Mouse (Mus musculus): ENCODE results near the gene Olfr66.
A peak's percentile ranks its signal among the peaks of the same experiment; 100 is the strongest.

Gene Olfr66

DNA sequence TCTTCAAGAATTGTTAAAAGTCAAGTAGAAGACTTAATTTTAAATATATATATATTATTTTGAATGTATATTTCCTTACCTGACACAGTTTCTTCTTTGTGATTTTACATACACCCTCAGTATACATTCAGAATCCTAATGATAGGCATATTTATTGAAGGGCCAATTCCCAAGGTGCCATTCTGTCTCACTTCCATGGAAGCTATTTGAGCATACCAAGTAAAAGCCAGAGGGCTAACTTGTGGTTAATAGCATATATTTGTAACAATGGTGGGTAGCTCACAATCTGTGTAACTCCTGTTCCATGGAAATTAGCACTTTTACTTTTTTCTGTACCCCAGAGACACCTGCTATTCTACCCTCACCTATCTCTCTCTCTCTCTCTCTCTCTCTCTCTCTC lies at the start of gene Olfr66:
Olfr66 (minus strand) TSS at position 101 of the 400 bp plus-strand sequence.
- no peak for DNase-seq (ENCODE audit: extremely low spot score)

DNA sequence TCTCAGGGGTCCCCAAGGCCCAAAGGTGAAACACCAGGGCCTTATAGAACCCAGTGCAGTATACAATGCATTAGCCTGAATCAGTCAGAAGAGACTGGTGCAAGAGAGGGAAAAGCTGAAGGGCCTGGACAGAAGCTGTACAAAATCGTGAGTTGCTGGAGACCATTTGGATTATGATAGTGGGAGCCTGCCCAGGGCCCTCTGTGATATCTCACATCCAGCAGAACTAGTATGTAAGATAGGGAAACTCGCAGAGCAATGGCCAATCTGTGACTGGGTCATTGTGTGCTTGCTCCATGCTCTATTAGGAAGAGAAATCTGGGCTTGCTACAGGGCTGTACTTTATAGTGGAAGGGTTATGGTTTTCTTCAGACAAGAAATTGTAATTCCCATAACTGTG lies 48.2 kb upstream of the Olfr66 start, which contains the start of gene Olfr632:
Olfr632 (plus strand) TSS at position 84 of the 400 bp plus-strand sequence.
- no peak for DNase-seq (ENCODE audit: extremely low spot score)

DNA sequence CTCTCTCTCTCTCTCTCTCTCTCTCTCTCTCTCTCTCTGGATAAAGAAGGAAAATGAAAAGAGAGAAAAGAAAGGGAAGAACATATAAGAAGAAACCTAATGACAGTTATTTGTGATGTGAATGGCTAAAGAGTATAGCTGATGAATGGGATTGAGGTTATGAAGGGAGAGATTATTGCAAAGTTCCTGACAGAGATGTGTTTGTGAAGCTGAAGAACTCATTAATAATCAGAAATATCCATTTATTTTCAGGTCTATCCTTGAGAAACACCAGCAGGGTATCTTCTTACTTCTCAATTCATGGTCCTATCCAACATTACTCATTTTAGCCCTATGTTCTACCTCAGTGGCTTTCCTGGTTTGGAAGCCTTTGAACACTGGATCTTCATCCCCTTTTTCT lies 42.5 kb upstream of the Olfr66 start, which contains the start of gene Olfr631:
Olfr631 (plus strand) TSS at position 301 of the 400 bp plus-strand sequence.
- no peak for DNase-seq (ENCODE audit: extremely low spot score)

DNA sequence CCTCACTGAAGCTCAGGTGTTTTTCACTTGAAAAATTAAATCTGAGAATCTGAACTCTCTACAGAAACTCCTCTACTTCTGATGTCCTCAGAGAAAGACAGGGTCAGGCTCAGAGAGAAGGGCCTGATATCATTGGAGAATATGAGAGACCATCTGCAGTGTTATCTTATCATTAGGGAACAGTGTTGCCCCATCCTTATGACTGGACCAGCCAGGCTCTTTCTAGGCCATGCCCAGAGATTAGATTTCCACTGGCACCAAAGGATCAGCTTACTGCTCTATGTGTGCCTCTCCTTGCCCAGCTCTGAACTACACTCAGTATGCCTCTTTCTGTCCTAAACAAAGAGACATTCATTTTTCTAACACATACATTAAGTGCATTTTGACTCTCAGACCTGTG lies 29.3 kb upstream of the Olfr66 start:
- DNase-seq (ENCODE audit: extremely low spot score): no peak

DNA sequence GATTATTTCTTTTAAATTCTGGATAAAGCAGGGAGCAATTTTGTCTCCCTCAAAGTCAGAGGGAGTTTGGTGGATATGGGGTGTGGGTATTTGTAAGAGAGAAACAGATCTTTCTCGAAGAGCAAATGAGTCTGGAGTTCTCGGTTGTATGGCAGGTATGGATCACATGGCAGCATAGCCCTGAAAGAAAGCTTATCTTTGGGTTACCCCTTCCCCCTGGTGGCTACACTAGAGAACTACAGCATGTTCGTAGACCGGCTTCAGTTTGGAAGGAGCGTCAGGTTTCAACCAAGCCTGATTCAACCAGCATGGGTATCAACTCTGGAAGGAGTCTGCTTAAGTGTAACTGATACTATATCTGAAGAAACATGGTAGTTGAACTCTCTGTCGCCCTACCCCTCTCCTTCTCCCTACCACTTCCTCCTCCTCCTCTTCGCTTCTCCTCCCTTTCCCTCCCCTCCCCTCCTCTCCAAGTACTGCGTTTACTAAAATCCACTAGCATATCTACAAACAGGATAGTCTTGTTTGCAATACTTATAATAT lies 27.0 kb upstream of the Olfr66 start:
- peak; percentile 37 for DNase-seq (ENCODE audit: extremely low spot score)

DNA sequence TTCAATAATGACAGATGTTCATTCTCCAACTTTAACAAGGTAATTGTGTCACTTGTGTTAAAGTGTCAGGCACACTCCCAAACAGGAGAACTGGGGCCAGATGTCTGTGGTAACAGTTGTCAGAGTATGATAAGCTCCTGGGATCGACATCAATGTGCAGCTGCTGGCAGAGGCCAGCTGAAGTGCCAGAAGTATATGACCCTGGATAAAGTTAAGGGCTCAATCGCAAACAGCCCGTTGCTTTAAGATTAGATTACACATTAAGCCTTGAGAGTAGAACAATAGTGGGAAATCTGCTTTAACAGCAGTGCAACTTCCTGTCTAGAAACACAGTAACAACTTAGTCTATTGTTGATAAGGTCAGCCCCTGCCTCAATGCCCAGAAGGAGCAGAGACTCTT lies 24.0 kb upstream of the Olfr66 start:
- no peak for DNase-seq (ENCODE audit: extremely low spot score)

DNA sequence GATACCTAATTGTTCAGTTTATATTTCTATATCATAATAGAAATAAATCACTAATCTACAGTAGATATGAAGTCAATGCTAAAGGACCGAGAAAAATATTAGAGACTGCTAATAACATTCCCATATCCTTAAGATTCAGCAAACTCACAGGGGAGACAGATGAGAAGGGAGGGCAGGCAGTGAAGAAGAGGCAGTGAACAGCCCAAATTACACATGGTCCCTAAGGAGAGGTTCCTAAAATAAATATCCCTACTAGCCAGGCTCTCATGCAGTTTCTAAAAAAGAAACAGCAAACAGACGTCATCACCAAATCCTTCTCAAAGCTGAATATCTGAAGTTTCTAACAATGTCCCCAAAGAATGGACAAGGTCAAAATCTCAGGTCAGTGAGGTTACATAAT lies 17.1 kb upstream of the Olfr66 start, which contains the start of gene Olfr65:
Olfr65 (plus strand) TSS at position 301 of the 400 bp plus-strand sequence.
- no peak for DNase-seq (ENCODE audit: extremely low spot score)

DNA sequence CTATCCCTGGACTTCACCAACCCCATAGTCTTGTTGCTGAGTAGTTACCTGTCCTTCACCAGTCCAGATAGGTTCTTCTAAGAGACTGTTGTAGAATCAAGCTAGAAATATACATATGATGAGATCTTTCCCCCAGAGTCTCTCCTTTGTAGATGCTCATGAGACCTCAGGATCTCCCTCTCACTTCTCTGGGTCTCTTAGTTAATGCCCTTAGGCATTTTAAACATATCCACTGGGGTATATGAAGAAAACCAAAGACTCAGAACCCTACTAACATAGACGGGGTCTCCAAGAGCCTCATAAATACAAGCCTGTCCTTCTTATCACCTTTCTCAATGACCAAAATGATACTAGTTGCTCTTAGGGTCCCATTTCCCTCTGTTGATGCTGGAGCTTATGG lies 8.3 kb upstream of the Olfr66 start, which contains the start of gene Olfr64:
Olfr64 (minus strand) TSS at position 101 of the 400 bp plus-strand sequence.
- no peak for DNase-seq (ENCODE audit: extremely low spot score)

DNA sequence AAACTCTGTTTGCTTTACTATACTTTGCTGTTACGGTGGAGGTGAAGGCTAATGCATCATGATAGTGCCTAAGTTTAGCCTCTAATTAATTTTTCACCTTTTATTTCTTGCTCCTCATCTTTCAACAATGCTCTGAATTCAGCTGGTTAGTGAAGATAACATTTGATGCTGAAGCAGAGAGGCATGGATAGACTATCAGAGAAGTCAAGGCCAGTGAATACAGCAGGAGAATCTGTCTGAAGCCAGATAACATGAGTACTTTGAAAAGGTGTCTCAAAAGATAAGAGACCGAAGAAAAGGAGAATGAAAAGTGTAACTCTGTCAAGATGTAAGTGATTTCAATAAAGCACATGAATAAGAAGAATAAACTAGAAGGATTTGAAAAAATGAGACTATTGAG lies 9.0 kb downstream of the Olfr66 start:
- DNase-seq (ENCODE audit: extremely low spot score): no peak

DNA sequence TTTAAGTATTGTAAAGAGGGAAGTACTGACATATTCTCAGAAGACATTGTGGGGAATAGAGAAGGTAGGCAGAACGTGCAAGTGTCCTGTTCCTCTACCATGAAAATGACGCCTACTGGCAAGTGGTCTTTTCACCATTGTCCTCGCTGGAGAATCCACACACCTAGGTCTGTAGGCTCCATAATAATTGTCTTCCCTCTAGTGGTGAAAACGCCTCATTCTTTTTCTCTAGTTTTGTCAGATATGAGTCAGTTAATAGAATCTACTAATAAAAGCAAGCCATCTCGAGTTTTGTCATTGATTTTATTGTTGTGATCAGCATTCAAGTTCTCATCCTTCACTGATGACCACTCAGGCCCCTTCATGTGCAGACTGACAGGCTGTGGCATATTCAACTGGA lies 11.6 kb downstream of the Olfr66 start:
- DNase-seq (ENCODE audit: extremely low spot score): no peak

DNA sequence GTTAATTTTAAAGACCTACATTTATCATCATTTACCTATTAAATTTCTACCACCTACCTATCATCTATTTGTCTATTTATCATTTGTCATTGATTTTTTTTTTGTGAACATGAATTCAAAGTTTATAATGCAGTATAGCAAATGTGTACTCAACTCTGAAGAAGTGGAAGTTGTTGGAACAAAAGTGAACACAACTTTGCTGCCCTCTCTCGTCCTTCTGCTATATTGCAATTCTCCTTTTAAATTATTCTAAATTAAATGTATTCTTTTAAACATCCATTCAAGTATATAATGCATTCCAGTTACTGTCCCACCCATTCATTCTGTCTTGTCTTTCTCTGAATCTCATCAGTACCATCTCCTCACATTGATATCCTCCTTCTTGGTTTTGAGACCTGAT lies 13.0 kb downstream of the Olfr66 start:
- DNase-seq (ENCODE audit: extremely low spot score): no peak

DNA sequence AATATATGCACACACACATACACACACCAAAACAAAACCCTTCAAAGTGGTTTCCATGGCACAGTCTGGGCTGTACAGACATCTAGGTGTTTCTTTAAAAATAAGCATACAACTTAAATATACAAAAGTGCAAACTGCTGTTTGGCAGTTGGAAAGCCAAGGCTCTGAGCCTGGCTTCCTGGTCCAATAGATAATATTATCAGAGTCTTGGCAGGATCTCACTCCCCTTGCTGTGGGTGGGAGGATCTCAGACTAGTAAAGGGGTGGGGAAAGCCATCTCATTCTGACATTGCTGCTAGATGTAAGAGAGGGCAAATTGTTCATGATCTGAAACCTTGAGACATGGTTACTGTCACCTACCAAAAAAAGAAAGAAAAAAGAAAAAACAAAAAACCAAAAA lies 15.4 kb downstream of the Olfr66 start:
- no peak for DNase-seq (ENCODE audit: extremely low spot score)

DNA sequence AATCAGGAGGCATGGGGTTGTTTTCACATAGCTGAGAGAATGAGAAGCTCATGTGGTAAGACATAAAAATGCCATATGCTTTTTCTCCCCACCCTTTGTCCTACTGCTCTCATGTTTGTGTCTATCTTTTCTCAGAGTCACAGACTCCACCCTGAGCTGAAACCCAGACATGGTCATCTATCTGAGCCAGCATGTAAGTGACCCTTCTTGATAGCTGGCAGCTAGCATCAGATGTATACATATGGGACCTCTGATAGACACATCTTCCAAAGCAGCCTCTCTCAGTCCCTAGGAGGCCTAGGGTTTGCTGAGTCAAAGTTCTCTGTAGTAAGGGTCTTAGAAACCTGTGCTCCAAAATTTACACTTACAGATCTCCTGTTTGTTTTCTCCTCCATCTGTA lies 20.3 kb downstream of the Olfr66 start:
- no peak for DNase-seq (ENCODE audit: extremely low spot score)

DNA sequence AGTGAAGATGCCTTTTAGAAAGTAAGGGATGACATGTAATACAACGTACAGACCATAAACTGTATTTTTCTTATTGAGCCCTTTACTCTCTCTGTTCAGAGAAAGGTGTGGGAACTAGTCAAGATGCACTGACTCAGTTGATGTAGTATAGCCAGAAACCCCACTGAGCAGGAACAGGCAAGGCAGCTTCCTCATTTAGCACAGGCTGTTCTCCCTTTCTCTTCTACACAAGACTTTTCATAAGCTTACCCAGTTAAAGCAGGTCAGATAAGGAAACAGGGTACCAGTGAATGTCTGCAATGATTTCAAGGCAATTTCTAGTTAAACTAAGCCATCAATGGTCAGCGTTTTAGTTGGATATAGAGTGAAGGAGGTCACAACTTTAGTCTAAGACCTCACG lies 24.5 kb downstream of the Olfr66 start:
- DNase-seq (ENCODE audit: extremely low spot score): no peak

DNA sequence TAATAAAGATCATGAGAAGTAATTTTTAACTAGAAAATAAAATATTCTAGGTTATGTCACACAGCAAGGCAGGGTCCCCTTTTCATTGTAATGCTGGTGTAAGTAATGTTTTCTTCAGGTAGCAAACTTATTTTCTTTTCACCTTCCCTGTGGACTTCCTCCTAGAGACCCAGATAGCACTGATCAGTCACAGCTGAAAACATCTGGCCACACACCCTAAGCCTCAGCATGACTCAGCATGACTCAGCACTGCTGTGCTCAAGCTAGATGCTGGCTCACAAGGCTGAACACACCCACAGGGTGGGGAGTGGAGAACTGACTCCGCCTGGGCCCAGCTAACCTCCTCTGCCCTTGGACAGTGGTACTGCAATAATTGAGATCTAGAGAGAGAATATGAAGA lies 25.2 kb downstream of the Olfr66 start:
- DNase-seq (ENCODE audit: extremely low spot score): no peak

DNA sequence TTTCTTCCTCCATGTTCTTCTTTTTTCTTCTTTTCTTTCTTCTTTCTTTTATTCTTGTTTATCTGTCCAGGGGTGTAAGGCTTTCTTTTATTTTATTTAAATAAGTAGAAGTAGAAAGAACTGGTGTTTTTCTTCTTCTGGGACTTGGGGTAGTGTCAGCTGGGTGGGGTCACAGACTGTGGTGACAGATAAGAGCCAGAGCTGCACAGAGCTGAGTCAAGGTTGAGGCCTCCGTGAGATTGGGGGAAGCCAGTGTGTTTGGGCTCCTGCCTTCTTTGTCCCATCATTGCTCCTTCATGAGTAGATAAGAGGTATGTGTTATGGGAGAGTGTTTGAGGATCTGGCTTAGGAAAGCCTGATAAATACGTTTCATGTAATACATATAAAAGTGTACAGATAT lies 27.0 kb downstream of the Olfr66 start:
- no peak for DNase-seq (ENCODE audit: extremely low spot score)

DNA sequence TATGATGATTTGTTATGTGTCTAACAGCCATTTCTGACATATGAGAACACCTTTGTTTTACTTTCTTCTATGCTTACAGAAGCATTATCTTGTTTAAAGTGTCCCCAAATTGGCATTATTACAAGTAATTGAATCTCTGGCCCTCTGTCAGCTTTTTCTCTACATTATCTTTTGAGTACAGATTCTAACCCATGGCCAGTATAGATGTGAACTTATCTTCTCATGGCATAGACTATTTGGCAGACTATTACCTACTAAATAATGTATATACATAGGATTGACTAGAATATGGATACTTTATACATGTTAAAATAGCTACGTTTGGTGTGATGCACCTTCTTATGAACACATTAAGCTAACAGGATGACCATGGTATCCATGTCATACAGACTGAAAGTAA lies 31.4 kb downstream of the Olfr66 start:
- no peak for DNase-seq (ENCODE audit: extremely low spot score)

DNA sequence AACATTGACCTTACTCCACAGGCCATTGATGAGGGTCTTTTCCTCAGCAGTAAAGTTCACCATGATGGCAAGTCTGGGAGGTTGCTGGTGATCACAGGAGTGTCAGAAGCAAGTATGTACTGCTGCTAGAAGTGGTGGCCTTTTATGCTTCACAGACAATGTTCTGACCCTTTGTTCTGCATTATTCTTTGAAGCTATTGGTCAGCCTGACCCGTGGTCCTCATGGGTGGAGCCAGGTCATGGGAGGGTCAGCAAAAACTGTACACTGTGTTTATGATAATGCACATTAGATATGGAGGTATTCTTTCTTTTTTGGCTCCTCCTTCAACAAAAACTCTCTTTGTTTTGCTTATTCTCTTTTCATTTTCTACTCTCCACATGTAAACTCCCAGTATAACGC lies 33.0 kb downstream of the Olfr66 start, which contains the start of gene Hbb-y:
Hbb-y (minus strand) TSS at position 127 of the 400 bp plus-strand sequence.
- no peak for DNase-seq (ENCODE audit: extremely low spot score)

DNA sequence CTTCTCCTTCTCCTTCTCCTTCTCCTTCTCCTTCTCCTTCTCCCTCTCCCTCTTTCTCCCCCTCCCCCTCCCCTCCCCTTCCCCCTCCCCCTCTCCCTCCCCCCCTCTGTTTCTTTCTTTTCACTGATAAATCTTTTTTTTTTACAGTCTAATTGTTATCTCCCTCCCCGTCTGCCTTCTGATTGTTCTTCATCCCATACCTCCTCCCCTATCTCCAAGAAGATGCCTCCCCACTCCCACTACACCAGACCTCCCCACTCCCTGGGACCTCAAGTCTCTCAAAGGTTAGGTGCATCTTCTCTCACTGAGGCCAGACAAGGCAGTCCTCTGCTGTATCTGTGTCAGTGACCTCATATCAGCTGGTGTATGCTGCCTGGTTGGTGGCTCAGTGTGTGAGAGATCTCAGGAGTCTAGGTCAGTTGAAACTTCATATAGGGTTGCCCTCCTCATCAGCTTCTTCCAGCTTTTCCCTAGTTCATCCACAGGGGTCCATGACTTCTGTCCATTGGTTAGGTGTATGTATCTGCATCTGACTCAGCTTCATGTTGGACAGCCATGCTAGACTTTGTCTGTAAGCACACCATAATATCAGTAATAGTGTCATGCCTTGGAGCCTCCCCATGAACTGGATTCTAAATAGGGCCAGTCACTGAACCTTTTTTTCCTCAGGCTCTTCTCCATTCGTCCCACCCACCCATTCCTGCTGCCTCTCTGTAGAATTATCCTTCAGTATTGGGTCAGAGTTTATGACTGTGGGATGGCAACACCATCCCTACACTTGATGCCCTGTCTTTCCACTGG lies 41.3 kb downstream of the Olfr66 start:
- DNase-seq (ENCODE audit: extremely low spot score): no peak

DNA sequence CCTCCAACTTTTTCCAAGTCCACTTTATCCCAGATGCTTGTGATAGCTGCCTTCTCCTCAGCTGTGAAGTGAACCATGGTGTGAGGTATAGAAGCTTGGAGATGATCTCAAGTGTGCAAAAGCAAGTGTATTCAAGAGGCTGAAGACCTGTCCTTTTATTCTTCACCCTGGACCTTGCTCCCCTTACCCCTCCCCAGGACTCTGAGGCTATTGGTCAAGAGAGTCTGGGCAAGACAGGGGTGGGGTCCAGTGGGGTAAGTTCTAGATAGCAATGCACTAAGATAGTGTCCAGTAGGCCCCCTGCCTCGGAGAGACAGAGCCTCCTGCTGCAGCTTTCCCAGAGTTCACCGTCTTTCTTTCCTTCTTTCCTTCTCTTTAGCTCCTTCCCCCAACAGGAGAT lies 43.0 kb downstream of the Olfr66 start, which contains the start of gene Hbb-bh1:
Hbb-bh1 (minus strand) TSS at position 131 of the 400 bp plus-strand sequence.
- DNase-seq (ENCODE audit: extremely low spot score): no peak

DNA sequence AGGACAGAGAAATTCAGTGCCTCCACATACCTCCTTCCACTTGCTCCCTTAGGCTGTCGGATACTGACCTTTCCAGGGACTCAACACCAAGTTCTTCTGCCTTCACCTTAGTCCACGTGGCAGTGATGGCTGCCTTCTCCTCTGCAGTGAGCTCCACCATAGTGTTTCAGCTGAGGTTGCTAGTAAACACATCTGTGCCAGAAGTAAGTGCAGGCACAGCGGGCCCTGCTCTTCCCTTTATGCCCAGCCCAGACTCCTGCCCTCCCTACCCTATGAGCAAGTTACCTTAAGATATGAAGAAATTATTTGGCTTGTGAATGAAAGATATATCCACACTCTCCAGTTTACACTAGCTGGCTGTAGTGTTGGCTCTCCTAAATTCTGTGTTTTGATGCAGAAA lies 45.8 kb downstream of the Olfr66 start, which contains the start of gene Hbb-bh2:
Hbb-bh2 (minus strand) TSS at position 253 of the 400 bp plus-strand sequence.
- DNase-seq (ENCODE audit: extremely low spot score): no peak

Measured in embryo, embryonic 9.5 days (tissue).